Mouse (Mus musculus): ENCODE results near the gene Tnni1.

GRCm38 (mm10) chr1:135814531-135814930 lies 35.3 kb downstream of the Tnni1 start:
- TF ChIP-seq CTCF (IDR thresholded peaks at IDR 0.05; ENCODE audit: extremely low read depth, insufficient read depth, insufficient read length, insufficient replicate concordance) (no peak), POLR2A (IDR thresholded peaks at IDR 0.05; ENCODE audit: low read depth, low read length) (no peak)
